Mouse (Mus musculus): Measurements from ENCODE around the gene Hmox2.

The Hmox2 gene

GRCm38 (mm10) chr16:4785706-4786105 lies 59.5 kb downstream of the Hmox2 start:
- no peak for DNase-seq

- DNase-seq: no peak
Observed at GRCm38 (mm10) chr16:4788176-4788575, 62.0 kb downstream of the Hmox2 start.

DNA sequence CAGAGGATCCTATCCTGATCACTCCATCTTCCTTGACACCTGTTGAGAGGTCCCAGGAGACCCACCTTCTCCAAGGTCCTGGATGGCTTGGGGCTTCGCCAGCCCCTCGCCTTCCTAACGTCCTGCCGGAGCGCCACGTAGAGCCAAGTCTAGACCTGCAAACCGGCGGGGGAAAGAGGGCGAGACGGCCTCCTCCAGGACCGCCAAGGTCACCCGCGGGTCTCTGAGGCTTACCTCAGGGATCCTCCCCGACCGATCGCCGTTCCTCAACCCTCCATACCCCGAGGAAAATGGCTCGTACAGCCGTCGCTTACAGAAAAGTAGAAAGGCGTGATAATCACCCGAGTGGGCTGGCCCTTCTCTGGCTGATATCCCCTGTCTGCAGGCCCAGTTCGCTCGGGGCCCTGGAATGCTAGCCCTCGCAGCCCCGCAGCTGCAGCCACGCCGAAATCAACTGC lies 63.2 kb downstream of the Hmox2 start:
- DNase-seq: no peak

DNA sequence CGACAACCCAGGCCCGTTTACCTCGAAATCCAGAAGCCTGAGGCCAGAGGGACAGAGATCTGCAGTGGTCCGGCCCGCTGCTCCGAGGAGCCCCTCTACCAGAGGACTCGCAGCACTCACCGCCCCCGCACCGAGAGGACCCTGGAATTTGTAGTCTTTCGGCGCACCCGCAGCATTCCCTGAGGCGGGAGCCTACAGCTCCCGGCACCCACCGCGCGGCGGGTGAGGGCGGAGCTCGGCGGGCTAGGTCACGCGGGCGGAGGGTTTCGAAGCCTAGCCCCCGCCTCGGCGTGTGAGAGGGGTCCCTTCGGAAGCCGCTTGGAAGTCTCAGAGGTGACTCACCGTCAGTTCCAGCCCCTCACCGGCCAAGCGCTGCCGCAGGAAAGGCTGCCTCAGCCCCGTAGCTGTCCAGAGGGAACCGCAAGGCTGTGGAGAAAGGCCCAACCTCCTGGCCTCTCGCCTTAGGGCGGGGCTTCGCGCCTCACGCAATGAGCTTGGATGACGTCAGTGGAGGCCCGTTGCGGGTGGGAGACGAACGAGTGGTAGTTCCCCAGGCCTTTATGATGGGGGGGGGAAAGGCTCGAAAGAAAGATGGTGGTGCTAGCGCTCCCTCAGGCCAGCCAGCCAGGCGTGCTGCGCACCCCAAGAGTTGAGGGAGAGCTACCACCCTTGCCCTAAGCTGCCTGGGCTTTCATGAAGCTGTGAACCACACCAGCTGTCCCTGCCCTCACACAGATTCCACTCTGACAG lies 63.8 kb downstream of the Hmox2 start, which contains the start of gene Cdip1:
Cdip1 (minus strand) TSS at position 483 of the 750 bp plus-strand sequence.
- DNase-seq: peak; percentile 95

DNA sequence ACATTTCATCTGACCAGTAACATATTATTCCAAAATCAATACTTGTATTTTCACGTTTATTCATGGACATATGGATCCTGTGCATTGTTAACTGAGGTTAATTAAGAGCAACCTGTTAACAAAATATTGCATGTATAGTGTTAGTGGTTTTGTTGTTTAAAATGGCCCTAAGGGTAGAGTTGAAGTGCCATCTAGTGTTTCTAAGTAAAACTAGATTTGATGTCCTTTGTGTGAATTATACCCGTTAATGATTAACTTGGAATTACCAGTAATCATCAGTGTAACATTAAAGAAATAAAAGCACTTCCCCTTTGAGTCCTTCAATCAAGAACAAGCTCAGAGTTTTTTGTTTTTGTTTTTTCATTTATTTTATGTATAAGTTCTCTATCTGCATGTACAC lies 65.2 kb downstream of the Hmox2 start:
- no peak for DNase-seq

DNA sequence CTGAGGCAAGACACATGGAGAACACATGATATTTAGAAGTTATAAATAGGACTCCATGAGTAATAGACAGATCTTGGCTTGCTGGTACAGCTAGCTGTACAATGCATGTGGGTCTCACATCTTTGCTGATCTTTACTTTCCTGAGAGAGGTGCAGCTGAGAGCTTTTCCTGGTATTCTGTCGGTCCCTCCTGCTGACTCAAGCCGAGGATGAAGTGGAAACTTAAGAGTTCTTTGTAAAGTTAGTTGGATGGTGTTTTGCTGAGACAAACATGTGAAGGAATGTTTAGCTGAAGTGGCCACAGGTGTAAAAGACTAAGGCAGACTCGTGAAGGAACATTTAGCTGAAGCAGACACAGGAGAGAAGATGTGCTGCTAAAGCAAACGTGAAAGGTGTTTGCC lies 70.5 kb downstream of the Hmox2 start:
- DNase-seq: no peak
